In the genomic region with DNA sequence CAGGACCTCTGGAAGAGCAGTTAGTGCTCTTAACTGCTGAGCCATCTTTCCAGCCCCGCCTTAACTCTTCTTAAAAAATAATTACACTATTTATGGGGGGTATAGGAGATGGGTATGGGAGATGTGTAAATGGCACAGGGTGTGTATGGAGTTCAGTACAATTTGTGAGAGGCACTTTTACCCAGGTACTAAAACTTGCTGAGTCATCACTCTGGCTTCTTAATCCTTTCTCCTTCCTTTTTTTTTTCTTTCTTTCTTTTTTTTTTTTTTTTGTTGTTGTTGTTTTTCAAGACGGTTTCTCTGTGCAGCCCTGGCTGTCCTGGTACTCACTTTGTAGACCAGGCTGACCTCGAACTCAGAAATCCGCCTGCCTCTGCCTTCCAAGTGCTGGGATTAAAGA, we compare ENCODE assay signal across 20 mouse cellular contexts. TPM values are rescaled to one million over a fixed set of nuclear protein-coding genes. Genes with fewer than 3 reads are reported as not detected.
DNase-seq lines count a peak whose midpoint lies in the region; ATAC-seq and TF ChIP-seq lines count a peak whose summit lies in the region.
"Not testable (repeated sequence)": the region's sequence is repeated elsewhere in the genome, so short reads cannot be mapped to it uniquely, and the experiment has no call there.
"Had no signal": no experiment of that assay in that cellular context is flagged by ENCODE, and none has a peak within 500 bp of the region (broad histone marks: within the 10 kb centered on the region; RNA-seq: fewer than 3 reads in every experiment).

No protein-coding gene starts in this region.

- in situ Hi-C loops in ES-E14 (cut with MboI; ENCODE audit: low sequenced_read_pairs in 2 of 2, unreplicated experiment in 2 of 2), result not testable (repeated sequence)

- not testable (repeated sequence) for DNase-seq in ES-E14 (ENCODE audit: low read depth, low spot score); embryonic facial prominence, embryonic 10.5 days (ENCODE audit: low spot score); hindbrain, embryonic 10.5 days (ENCODE audit: low spot score); liver, embryonic 13.5 days; liver, postnatal 0 days

- not testable (repeated sequence) for TF ChIP-seq EP300 in liver, postnatal 0 days (IDR thresholded peaks at IDR 0.05; ENCODE audit: low read depth)

- H3K9me3 ChIP-seq in ES-E14 (ENCODE audit: control insufficient read depth, insufficient read depth, low read depth, low read length); embryonic facial prominence, embryonic 10.5 days; hindbrain, embryonic 10.5 days; limb, embryonic 12.5 days; liver, embryonic 13.5 days (replicated peaks); liver, postnatal 0 days (ENCODE audit: low read length): not testable (repeated sequence)

- H3K9ac ChIP-seq in ES-E14 (ENCODE audit: insufficient read depth, low read depth, low read length, poor library complexity, severe bottlenecking), result peak overlapping the region; percentile 75; the same call in 1 of the 2 replicates
- not testable (repeated sequence) for H3K9ac ChIP-seq in limb, embryonic 12.5 days (replicated peaks); liver, embryonic 13.5 days; liver, postnatal 0 days (replicated peaks)

- TF ChIP-seq CTCF in liver, postnatal 0 days (IDR thresholded peaks at IDR 0.05; ENCODE audit: low read depth), result not testable (repeated sequence)

- not testable (repeated sequence) for H3K27me3 ChIP-seq in embryonic facial prominence, embryonic 10.5 days (replicated peaks; ENCODE audit: low read depth, poor library complexity, severe bottlenecking); hindbrain, embryonic 10.5 days (ENCODE audit: insufficient read depth, poor library complexity, severe bottlenecking); limb, embryonic 12.5 days; liver, embryonic 13.5 days; liver, postnatal 0 days (ENCODE audit: insufficient read depth, low read length)

- peak overlapping the region; percentile 53; the same call in 1 of the 2 replicates for H3K27ac ChIP-seq in ES-E14 (ENCODE audit: insufficient read depth, low read depth, low read length, poor library complexity, severe bottlenecking)
- H3K27ac ChIP-seq in embryonic facial prominence, embryonic 10.5 days (replicated peaks); hindbrain, embryonic 10.5 days; limb, embryonic 12.5 days; liver, embryonic 13.5 days; liver, postnatal 0 days (ENCODE audit: low read depth): not testable (repeated sequence)

- 86% methylated on average over 4 of the region's 4 CpGs for WGBS in embryonic facial prominence, embryonic 10.5 days
- 95% methylated on average over 4 of the region's 4 CpGs for WGBS in hindbrain, embryonic 10.5 days
- 84% methylated on average over 4 of the region's 4 CpGs for WGBS in limb, embryonic 12.5 days
- WGBS in liver, embryonic 13.5 days (ENCODE audit: insufficient replicate concordance), result 64% methylated on average over 4 of the region's 4 CpGs
- 76% methylated on average over 4 of the region's 4 CpGs for WGBS in liver, postnatal 0 days (ENCODE audit: insufficient replicate concordance)

- H3K4me1 ChIP-seq in ES-E14 (ENCODE audit: control insufficient read depth in 2 of 2, insufficient read depth in 2 of 2, low read length in 2 of 2, poor library complexity in 1 of 2), result not testable (repeated sequence)
- peaks cover 33% of the 10 kb centered on the region for H3K4me1 ChIP-seq in embryonic facial prominence, embryonic 10.5 days
- peaks cover 19% of the 10 kb centered on the region for H3K4me1 ChIP-seq in hindbrain, embryonic 10.5 days (replicated peaks)
- peaks cover 16% of the 10 kb centered on the region for H3K4me1 ChIP-seq in limb, embryonic 12.5 days (replicated peaks)
- peaks cover 54% of the 10 kb centered on the region for H3K4me1 ChIP-seq in liver, embryonic 13.5 days (replicated peaks)
- H3K4me1 ChIP-seq in liver, postnatal 0 days (ENCODE audit: insufficient read depth), result peaks cover 11% of the 10 kb centered on the region

- peak overlapping the region; percentile 98 to 99; a peak in 3 of 4 replicates for H3K4me3 ChIP-seq in ES-E14 (ENCODE audit: insufficient read depth in 1 of 2, low read depth in 1 of 2, low read length in 2 of 2, poor library complexity in 1 of 2, severe bottlenecking in 1 of 2)
- H3K4me3 ChIP-seq in embryonic facial prominence, embryonic 10.5 days, result peak overlapping the region; percentile 92; the same call in 1 of the 2 replicates
- peak overlapping the region; percentile 98; the same call in 1 of the 2 replicates for H3K4me3 ChIP-seq in hindbrain, embryonic 10.5 days
- not testable (repeated sequence) for H3K4me3 ChIP-seq in limb, embryonic 12.5 days (replicated peaks); liver, postnatal 0 days (ENCODE audit: low read depth, low read length)
- peak overlapping the region; percentile 94 for H3K4me3 ChIP-seq in liver, embryonic 13.5 days (replicated peaks)

- ATAC-seq in limb, embryonic 12.5 days (ENCODE audit: insufficient number of reproducible peaks, insufficient read depth, low FRiP score, low TSS enrichment, low read depth); liver, embryonic 13.5 days (ENCODE audit: low read depth); liver, postnatal 0 days: not testable (repeated sequence)

- H3K36me3 ChIP-seq in ES-E14 (ENCODE audit: control insufficient read depth, insufficient read depth, low read length, poor library complexity, severe bottlenecking), result peaks cover 28% of the 10 kb centered on the region
- peaks cover 49% of the 10 kb centered on the region for H3K36me3 ChIP-seq in embryonic facial prominence, embryonic 10.5 days (replicated peaks)
- peaks cover 44% of the 10 kb centered on the region for H3K36me3 ChIP-seq in hindbrain, embryonic 10.5 days
- H3K36me3 ChIP-seq in limb, embryonic 12.5 days, result peaks cover 37% of the 10 kb centered on the region
- peaks cover 33% of the 10 kb centered on the region for H3K36me3 ChIP-seq in liver, embryonic 13.5 days
- peaks cover 18% of the 10 kb centered on the region for H3K36me3 ChIP-seq in liver, postnatal 0 days (replicated peaks; ENCODE audit: insufficient read depth, low read length)

- 0 out of 2 replicates have a peak overlapping the region, but pooled peaks have one; percentile 71 for H3K4me2 ChIP-seq in limb, embryonic 12.5 days
- peak overlapping the region; percentile 82 for H3K4me2 ChIP-seq in liver, embryonic 13.5 days
- peak overlapping the region; percentile 84; the same call in 1 of the 2 replicates for H3K4me2 ChIP-seq in liver, postnatal 0 days (ENCODE audit: low read depth, low read length)

TF ChIP-seq in ES-E14, 5 proteins besides CTCF, POLR2A, EP300 and RAD21:
- peak; percentile 99 for TF ChIP-seq MAFK (IDR thresholded peaks at IDR 0.05; ENCODE audit: insufficient read depth, low read depth, low read length)

RNA-seq across cellular contexts. Expression of a gene that starts 2.1 kb away (rescaled TPM):
- 215 and 247 TPM in 2 replicates for total RNA-seq in ES-E14 (2012; rRNA removed)
- 88.8 and 89.1 TPM in 2 replicates for polyA plus RNA-seq in embryonic facial prominence, embryonic 10.5 days (2016; fragmentation: Nextera tagmentation; extraction: Ambion mirVana)
- polyA plus RNA-seq in hindbrain, embryonic 10.5 days (2016; fragmentation: Nextera tagmentation; extraction: Ambion mirVana), result 64.8 and 87.8 TPM in 2 replicates
- 92.9 TPM in 2 replicates for polyA plus RNA-seq in limb, embryonic 12.5 days (2016; fragmentation: Nextera tagmentation; extraction: Ambion mirVana)
- 32.6 and 38.7 TPM in 2 replicates for polyA plus RNA-seq in liver, embryonic 13.5 days (2015; fragmentation: Nextera tagmentation; extraction: Ambion mirVana)
- 8.9 and 11.7 TPM in 2 replicates for polyA plus RNA-seq in liver, postnatal 0 days (2015; fragmentation: Nextera tagmentation; extraction: Ambion mirVana)

RNA-seq across cellular contexts. Expression of a gene that starts 56.1 kb away (rescaled TPM):
- total RNA-seq in ES-E14 (2012; rRNA removed), result not detected in 2 replicates
- polyA plus RNA-seq in embryonic facial prominence, embryonic 10.5 days (2016; fragmentation: Nextera tagmentation; extraction: Ambion mirVana), result not detected in 2 replicates
- polyA plus RNA-seq in hindbrain, embryonic 10.5 days (2016; fragmentation: Nextera tagmentation; extraction: Ambion mirVana), result not detected in 2 replicates
- polyA plus RNA-seq in limb, embryonic 12.5 days (2016; fragmentation: Nextera tagmentation; extraction: Ambion mirVana), result not detected in 2 replicates
- polyA plus RNA-seq in liver, embryonic 13.5 days (2015; fragmentation: Nextera tagmentation; extraction: Ambion mirVana), result not detected in 2 replicates
- not detected in 2 replicates for polyA plus RNA-seq in liver, postnatal 0 days (2015; fragmentation: Nextera tagmentation; extraction: Ambion mirVana)
- total RNA-seq: adrenal gland, adult 8-10 months; adrenal gland, postnatal 36 days; gastrocnemius, adult 2 months; gastrocnemius, postnatal 25 days; granulocyte monocyte progenitor cell, adult 5-6 weeks; heart, postnatal 36 days; hindbrain, postnatal 0 days had no signal
- polyA plus RNA-seq: cortical plate, adult 2 months; embryonic facial prominence, embryonic 13.5 days; forebrain, embryonic 14.5 days; heart, embryonic 13.5 days; heart, postnatal 0 days; hindbrain, embryonic 13.5 days; hindbrain, postnatal 0 days; intestine, embryonic 14.5 days had no signal
